Mouse (Mus musculus) forebrain, embryonic 14.5 days (tissue): Measurements from ENCODE around the gene Ccdc85c. TPM values are rescaled to one million over a fixed set of nuclear protein-coding genes. Genes with fewer than 3 reads are reported as not detected.

Experiments
- ATAC-seq: fragments of 200-750 bp; cut with Nextera tagmentation; 2 replicates; pipeline ENCODE4 v1.8.0; 2017; ENCODE audit warnings: mild to moderate bottlenecking, moderate library complexity
- DNase-seq: peaks from one replicate; pipeline ENCODE4 v3.0.0-alpha.2; 2015; ENCODE audit warnings: low spot score
- H3K27ac ChIP-seq: fragments of 300-500 bp; sonication (generic); 2 replicates; pipeline ENCODE4 v1.5.1; 2014; ENCODE audit warnings: low read depth, mild to moderate bottlenecking, control low read depth, low read length, moderate library complexity
- H3K27me3 ChIP-seq: fragments of 300-500 bp; sonication (generic); replicated peaks from 2 replicates; pipeline ENCODE4 v1.6.1; 2014; ENCODE audit warnings: low read length, control low read depth, mixed read lengths; ENCODE audit not compliant: control insufficient read depth, insufficient read depth
- H3K36me3 ChIP-seq: fragments of 300-500 bp; sonication (generic); 2 replicates; pipeline ENCODE4 v1.6.1; 2014; ENCODE audit warnings: low read length, control low read depth; ENCODE audit not compliant: control insufficient read depth, insufficient read depth
- H3K4me1 ChIP-seq: fragments of 300-500 bp; sonication (generic); 2 replicates; pipeline ENCODE4 v1.6.1; 2014; ENCODE audit warnings: antibody characterized with exemption, low read length, control low read depth; ENCODE audit not compliant: control insufficient read depth, insufficient read depth
- H3K4me2 ChIP-seq: fragments of 300-500 bp; sonication (generic); 2 replicates; pipeline ENCODE4 v1.6.1; 2014; ENCODE audit warnings: mild to moderate bottlenecking, control low read depth, low read length
- H3K4me3 ChIP-seq: fragments of 300-500 bp; sonication (generic); 2 replicates; pipeline ENCODE4 v1.5.1; 2014; ENCODE audit warnings: low read depth, low read length, control low read depth
- H3K9ac ChIP-seq: fragments of 300-500 bp; sonication (generic); 2 replicates; pipeline ENCODE4 v1.6.1; 2014; ENCODE audit warnings: mild to moderate bottlenecking, low read length, control low read depth, moderate library complexity
- H3K9me3 ChIP-seq: fragments of 300-500 bp; sonication (generic); replicated peaks from 2 replicates; pipeline ENCODE4 v1.6.1; 2016; ENCODE audit warnings: low read length, control low read depth, mixed read lengths; ENCODE audit not compliant: control insufficient read depth
- WGBS: fragments of 180-500 bp; shearing (Covaris S2); extraction: QIAGEN DNeasy Blood & Tissue Kit; methylation state at CpG from one replicate; pipeline ENCODE4 v1.1.7; 2014; 5-methylcytosine and 5-hydroxymethylcytosine counted together
- polyA plus RNA-seq: library from polyadenylated mRNA; unstranded; fragments of >200 nt; fragmentation: Nextera tagmentation; extraction: Ambion mirVana; gene quantifications from 2 replicates; pipeline ENCODE4 v1.2.1, GENCODE M21; 2014

The Ccdc85c gene
- polyA plus RNA-seq, 1 experiment from 2014 or later = 14.5 TPM

DNA sequence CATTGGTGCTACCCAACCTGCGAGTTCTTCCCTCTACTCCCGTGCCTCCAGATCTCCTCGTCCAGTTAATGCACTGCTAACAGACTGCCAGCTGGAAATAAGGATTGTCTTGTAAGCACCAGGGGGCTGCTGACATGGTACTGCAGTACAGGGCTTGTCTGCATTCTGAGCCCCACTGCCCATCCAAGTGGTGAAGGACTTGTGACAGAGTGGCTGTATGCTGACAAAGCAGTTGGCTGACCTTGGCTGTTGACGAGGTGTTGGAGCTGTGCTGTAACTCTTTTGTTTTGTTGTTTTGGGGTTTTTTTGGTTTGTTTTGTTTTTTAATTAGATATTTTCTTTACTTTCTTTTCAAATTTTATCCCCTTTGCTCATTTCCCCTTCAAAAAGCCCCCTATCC is 76.8 kb downstream of the Ccdc85c start:
- WGBS = 79% methylated on average over 4 of the region's 4 CpGs
- no peak for ATAC-seq
- Histone ChIP-seq H3K9me3 (no peaks in the 10 kb centered on the region), H3K27me3 (no peaks in the 10 kb centered on the region), H3K4me1 (no peaks in the 10 kb centered on the region), H3K4me3 (no peak overlapping the region), H3K9ac (no peak overlapping the region), H3K36me3 (peaks cover 98% of the 10 kb centered on the region), H3K27ac (no peak overlapping the region), H3K4me2 (no peak overlapping the region)
- DNase-seq = no peak

DNA sequence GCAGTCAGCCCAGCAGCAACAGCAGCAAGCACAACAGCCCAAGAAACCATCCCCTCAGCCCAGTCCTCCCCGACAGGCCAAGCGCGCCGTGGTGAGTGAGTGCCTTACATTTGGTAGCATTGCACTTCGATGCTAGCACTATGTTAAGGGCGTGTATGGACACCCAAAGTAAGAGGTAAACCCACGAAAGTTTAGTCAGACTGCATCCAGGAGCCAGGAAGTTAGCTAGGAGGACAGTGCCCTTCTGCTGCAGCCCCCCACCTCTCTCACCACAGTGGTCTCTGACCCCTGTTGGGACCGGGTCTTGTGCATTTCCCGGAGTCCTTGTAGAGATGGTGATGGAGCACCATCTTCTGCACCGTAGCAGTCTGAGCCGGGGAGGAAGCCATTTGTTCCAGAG is 79.5 kb downstream of the Ccdc85c start:
- Histone ChIP-seq H3K27me3 (no peaks in the 10 kb centered on the region), H3K4me2 (no peak overlapping the region), H3K27ac (no peak overlapping the region), H3K4me3 (no peak overlapping the region), H3K9me3 (no peaks in the 10 kb centered on the region), H3K36me3 (peaks cover 99% of the 10 kb centered on the region), H3K9ac (no peak overlapping the region), H3K4me1 (no peaks in the 10 kb centered on the region)
- DNase-seq (no peak), ATAC-seq (no peak)
- 97% methylated on average over 11 of the region's 11 CpGs for WGBS

DNA sequence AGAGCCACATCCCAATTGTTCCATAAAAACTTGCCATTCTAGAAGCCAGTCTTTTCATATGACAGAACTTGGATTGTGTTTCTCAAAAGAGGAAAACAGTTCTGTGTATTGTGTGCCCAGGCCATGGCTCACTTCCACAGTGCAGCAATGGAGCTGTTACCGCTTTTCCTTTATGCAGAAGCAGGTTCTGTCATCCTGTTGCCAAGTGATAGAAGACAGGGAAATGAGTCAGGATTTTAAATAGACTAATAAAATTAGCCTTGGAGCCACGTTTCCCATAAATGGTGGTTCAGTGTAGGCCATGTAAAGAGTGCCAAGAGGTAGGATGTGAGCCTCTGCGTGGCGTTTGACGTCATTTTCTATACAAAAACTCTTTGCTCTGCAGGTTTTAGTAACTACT is 81.3 kb downstream of the Ccdc85c start:
- H3K27ac ChIP-seq = no peak overlapping the region
- no peaks in the 10 kb centered on the region for H3K9me3 ChIP-seq
- peaks cover 98% of the 10 kb centered on the region for H3K36me3 ChIP-seq
- H3K4me3 ChIP-seq = no peak overlapping the region
- ATAC-seq (no peak), DNase-seq (no peak)
- H3K4me2 ChIP-seq = no peak overlapping the region
- H3K4me1 ChIP-seq = no peaks in the 10 kb centered on the region
- 92% methylated on average over 5 of the region's 5 CpGs for WGBS
- no peak overlapping the region for H3K9ac ChIP-seq
- no peaks in the 10 kb centered on the region for H3K27me3 ChIP-seq

DNA sequence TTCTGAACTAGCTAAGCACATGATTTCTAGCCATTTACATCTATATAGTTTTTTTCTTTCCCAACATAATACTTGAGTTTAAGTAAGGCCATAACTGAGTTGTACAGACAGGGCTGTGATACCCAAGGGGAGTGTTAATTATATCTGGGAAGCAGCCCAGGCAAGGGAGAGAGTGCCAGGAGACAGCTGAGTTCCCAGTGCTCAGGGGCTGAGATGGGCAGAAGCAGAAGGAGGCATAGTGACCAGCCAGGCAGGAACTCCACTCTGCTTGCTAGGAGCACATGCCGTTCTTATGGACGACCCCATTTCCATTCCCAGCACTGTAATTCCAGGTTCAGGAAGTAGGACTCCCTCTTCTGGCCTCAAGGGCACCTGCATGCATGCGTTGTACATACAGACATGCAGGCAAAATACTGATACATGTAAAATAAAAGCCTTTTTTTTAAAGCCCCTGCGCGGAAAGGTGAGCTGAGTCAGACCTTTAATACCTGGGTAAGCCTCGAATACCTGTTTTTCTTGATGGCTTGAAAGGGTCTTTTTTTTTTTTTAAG is 87.6 kb downstream of the Ccdc85c start:
- Histone ChIP-seq H3K27ac (no peak overlapping the region), H3K27me3 (no peaks in the 10 kb centered on the region), H3K4me2 (no peak overlapping the region), H3K9ac (no peak overlapping the region), H3K4me3 (no peak overlapping the region), H3K36me3 (peaks cover 86% of the 10 kb centered on the region), H3K9me3 (no peaks in the 10 kb centered on the region), H3K4me1 (no peaks in the 10 kb centered on the region)
- ATAC-seq (no peak), DNase-seq (no peak)
- 90% methylated on average over 6 of the region's 6 CpGs for WGBS

DNA sequence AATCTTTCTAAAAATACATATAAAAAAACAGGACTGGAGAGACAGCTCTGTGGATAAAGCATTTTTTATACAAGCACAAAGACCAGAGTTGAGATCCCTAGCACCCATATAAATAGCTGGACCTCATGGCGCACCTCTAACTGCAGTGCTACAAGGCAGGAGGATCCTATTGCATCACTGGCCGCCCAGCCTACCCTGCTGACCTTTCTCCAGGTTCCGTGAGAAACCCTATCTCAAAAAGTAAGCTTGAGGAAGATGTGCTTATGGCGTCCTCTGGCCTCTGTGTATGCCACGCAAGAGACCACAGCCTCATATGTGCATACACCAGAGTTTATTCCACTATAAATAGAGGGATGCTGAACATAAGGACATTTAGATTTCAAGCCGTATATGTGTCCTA is 93.5 kb downstream of the Ccdc85c start:
- no peak overlapping the region for H3K9ac ChIP-seq
- no peak for DNase-seq
- no peak overlapping the region for H3K4me2 ChIP-seq
- peaks cover 16% of the 10 kb centered on the region for H3K4me1 ChIP-seq
- ATAC-seq = no peak
- WGBS = 94% methylated on average over 6 of the region's 6 CpGs
- H3K27me3 ChIP-seq = no peaks in the 10 kb centered on the region
- no peak overlapping the region for H3K27ac ChIP-seq
- H3K9me3 ChIP-seq = no peaks in the 10 kb centered on the region
- H3K36me3 ChIP-seq = peaks cover 42% of the 10 kb centered on the region
- H3K4me3 ChIP-seq = no peak overlapping the region

DNA sequence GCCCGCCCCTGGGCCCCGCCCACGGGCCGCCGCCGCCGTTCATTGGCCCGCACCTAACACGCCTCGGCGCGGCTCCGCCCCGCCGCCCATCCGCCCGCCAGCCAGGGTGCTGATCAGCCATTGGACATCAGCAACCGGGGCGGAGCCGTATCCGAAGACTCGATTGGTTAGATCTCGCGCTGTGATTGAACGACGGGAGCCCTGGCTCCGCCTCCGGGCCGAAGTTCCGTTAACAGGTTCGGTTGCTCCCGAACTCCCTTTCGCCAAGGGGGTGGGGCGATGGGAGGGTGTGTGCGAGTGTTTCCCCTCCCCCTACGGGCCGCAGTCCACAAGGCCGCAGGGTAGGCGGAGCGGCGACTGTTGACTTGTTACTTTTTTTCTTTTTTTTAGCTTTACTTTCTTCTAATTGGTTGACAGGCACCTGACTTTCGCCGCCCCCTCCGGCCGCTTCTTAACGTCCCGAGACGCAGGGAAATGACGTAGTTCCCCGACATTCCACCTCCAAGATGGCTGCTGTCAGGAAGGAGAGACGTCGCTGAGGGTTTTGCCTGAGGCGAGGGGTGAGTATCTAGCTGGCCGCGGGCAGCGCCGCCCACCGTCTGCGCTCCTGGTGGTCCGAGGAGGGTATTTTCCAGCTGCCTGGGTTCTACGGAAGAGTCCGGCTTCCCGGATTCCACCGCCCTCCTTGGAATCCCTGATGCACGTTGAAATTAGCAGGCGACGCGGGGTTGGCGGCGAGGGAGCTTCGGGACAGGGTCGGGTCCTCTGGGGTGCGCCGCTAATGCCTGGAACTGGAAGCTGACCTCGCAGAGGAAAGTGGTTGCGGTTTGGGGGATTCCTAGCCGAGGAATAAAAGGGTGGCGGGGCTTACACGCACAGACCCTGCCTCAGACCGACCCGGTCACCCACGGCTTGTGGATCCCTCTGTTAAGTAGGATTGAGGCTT is 95.6 kb downstream of the Ccdc85c start, which contains the start of gene Ccnk:
Gene Ccnk (plus strand): TSS at position 259 of the 946 bp plus-strand sequence.
- no peaks in the 10 kb centered on the region for H3K9me3 ChIP-seq
- under 1% methylated on average over 79 of the region's 82 CpGs for WGBS

DNA sequence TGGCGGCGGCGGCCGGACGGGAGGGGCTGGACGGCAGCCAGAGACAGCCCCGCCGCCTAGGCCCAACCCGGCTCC is 96.1 kb downstream of the Ccdc85c start, which contains the start of gene Setd3:
Gene Setd3 (minus strand): TSS at position 69 of the 75 bp plus-strand sequence.
- Histone ChIP-seq H3K27ac (peak within 1 kb of the TSS; percentile 85), H3K4me3 (peak within 1 kb of the TSS; percentile 97), H3K4me2 (peak within 1 kb of the TSS; percentile 96), H3K36me3 (peaks cover 26% of the 10 kb centered on the region), H3K9ac (peak within 1 kb of the TSS; percentile 89), H3K27me3 (no peaks in the 10 kb centered on the region), H3K9me3 (no peaks in the 10 kb centered on the region), H3K4me1 (peaks cover 16% of the 10 kb centered on the region)
- no peak for ATAC-seq
- 0% methylated on average over 7 of the region's 9 CpGs for WGBS
- no peak for DNase-seq

More for the DNA sequence above, 95.6 kb downstream of the Ccdc85c start, which contains the start of gene Ccnk:
- H3K4me2 ChIP-seq = peak within 1 kb of the TSS; percentile 96
- peak within 1 kb of the TSS; percentile 97 for H3K4me3 ChIP-seq
- peaks cover 30% of the 10 kb centered on the region for H3K36me3 ChIP-seq
- H3K9ac ChIP-seq = peak within 1 kb of the TSS; percentile 89
- DNase-seq = peak; percentile 100
- peak within 1 kb of the TSS; percentile 85 for H3K27ac ChIP-seq
- peaks cover 16% of the 10 kb centered on the region for H3K4me1 ChIP-seq
- ATAC-seq = peak; percentile 98
- no peaks in the 10 kb centered on the region for H3K27me3 ChIP-seq

DNA sequence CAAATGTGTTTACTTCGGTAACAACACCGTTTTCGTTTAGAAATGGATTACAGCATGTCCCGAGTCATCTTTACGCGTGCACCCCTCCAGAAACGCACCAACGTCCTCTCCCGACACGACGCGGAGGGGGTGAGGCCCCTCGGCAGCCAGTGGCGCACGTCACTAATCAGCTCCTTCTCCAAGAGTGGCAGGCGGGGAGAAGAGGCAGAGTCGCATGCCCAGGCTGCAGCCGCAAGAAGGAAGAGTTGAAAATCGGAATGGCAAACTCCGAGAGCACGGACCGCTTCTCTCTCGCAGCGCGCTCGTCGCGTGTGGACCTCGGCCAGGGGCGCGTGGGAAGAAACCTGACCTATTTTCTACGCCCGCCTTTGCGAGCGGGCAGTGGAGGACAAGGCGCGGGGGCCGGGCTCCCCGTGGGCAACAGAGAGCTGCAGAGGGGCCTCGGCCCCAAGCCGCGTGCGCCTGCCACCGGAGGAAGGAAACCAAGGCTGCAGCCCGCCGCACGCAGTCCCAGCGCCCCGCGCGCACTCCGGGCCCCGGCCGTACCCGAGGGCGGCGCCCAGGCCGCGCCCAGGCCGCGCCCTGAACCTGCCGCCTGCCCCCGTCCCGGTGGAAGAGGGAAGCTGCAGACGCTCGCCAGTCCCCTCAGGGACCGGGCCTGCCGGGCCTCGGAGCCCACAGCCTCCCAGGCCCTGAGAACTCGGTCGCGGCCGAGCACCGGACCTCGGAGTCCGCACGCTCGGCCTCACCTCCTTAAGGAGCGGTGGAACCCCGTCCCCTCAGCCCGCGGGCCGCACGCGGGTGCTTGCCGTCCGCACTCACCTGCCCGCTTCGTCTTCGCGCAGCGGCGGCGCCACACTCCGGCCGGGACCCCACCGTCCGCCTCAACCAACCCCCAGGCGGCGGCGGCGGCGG is 96.6 kb downstream of the Ccdc85c start:
- no peaks in the 10 kb centered on the region for H3K27me3 ChIP-seq
- H3K36me3 ChIP-seq = peaks cover 21% of the 10 kb centered on the region
- no peaks in the 10 kb centered on the region for H3K9me3 ChIP-seq
- peak overlapping the region; percentile 85 for H3K27ac ChIP-seq
- under 1% methylated on average over 93 of the region's 103 CpGs for WGBS
- peak overlapping the region; percentile 88 for H3K4me2 ChIP-seq
- DNase-seq = peak; percentile 69
- H3K4me3 ChIP-seq = peak overlapping the region; percentile 97
- H3K4me1 ChIP-seq = peaks cover 16% of the 10 kb centered on the region
- peak overlapping the region; percentile 89 for H3K9ac ChIP-seq
- peak; percentile 68 for ATAC-seq
